8 mouse cellular contexts compared by ENCODE assay signal in genomic region chr7:55737125-55737912, GRCm38 (mm10). TPM values are rescaled to one million over a fixed set of nuclear protein-coding genes. Genes with fewer than 3 reads are reported as not detected.
DNase-seq lines count a peak whose midpoint lies in the region; ATAC-seq and TF ChIP-seq lines count a peak whose summit lies in the region.

No protein-coding gene starts in this region.

- no peaks in the 10 kb centered on the region for H3K9me3 ChIP-seq in lung, embryonic 15.5 days
- no peaks in the 10 kb centered on the region for H3K9me3 ChIP-seq in embryonic facial prominence, embryonic 13.5 days
- no peaks in the 10 kb centered on the region for H3K9me3 ChIP-seq in heart, embryonic 10.5 days

- 53% methylated on average over 4 of the region's 4 CpGs for WGBS in lung, embryonic 15.5 days
- WGBS in embryonic facial prominence, embryonic 13.5 days = 40% methylated on average over 4 of the region's 4 CpGs
- 54% methylated on average over 4 of the region's 4 CpGs for WGBS in kidney, adult 2 months
- WGBS in heart, embryonic 10.5 days = 51% methylated on average over 4 of the region's 4 CpGs

- H3K4me2 ChIP-seq in lung, embryonic 15.5 days = no peak overlapping the region
- H3K4me2 ChIP-seq in embryonic facial prominence, embryonic 13.5 days = no peak overlapping the region

- no peak for DNase-seq in lung, adult 18-20 months
- peak; percentile 75 for DNase-seq in adrenal gland, postnatal 14 days
- DNase-seq in kidney, adult 2 months = peak; percentile 17
- peak; percentile 59 to 61 for DNase-seq in left cerebral cortex, postnatal 36 days (ENCODE audit: low spot score in 2 of 2)
- peak; percentile 75 for DNase-seq in right cerebral cortex, postnatal 14 days
- DNase-seq in heart, embryonic 10.5 days (ENCODE audit: low spot score) = no peak

- peak; percentile 31; the same call in 1 of the 2 replicates for ATAC-seq in lung, embryonic 15.5 days (ENCODE audit: borderline replicate concordance, extremely low read depth, low FRiP score, low TSS enrichment)
- 0 out of 2 replicates have a peak, but pooled peaks have one; percentile 17 for ATAC-seq in embryonic facial prominence, embryonic 13.5 days (ENCODE audit: insufficient number of reproducible peaks, insufficient read depth, low FRiP score, low TSS enrichment, low read depth)

- no peak overlapping the region for H3K9ac ChIP-seq in lung, embryonic 15.5 days
- no peak overlapping the region for H3K9ac ChIP-seq in embryonic facial prominence, embryonic 13.5 days

- H3K27me3 ChIP-seq in lung, embryonic 15.5 days = no peaks in the 10 kb centered on the region
- H3K27me3 ChIP-seq in embryonic facial prominence, embryonic 13.5 days = no peaks in the 10 kb centered on the region
- no peaks in the 10 kb centered on the region for H3K27me3 ChIP-seq in kidney, adult 2 months (replicated peaks; ENCODE audit: control insufficient read depth, insufficient read depth, low read length)
- no peaks in the 10 kb centered on the region for H3K27me3 ChIP-seq in heart, embryonic 10.5 days (ENCODE audit: insufficient read depth, poor library complexity, severe bottlenecking)

- TF ChIP-seq CTCF in kidney, adult 2 months (conservative IDR thresholded peaks at IDR 0.05; ENCODE audit: insufficient read depth, insufficient read length, low read depth, low read length) = peak; percentile 50; the same call in 1 of the 2 replicates

- no peaks in the 10 kb centered on the region for H3K4me1 ChIP-seq in lung, embryonic 15.5 days
- no peaks in the 10 kb centered on the region for H3K4me1 ChIP-seq in embryonic facial prominence, embryonic 13.5 days
- no peaks in the 10 kb centered on the region for H3K4me1 ChIP-seq in kidney, adult 2 months (ENCODE audit: control insufficient read depth, insufficient read depth, low read length)
- no peaks in the 10 kb centered on the region for H3K4me1 ChIP-seq in heart, embryonic 10.5 days

- TF ChIP-seq POLR2A in kidney, adult 2 months (IDR thresholded peaks at IDR 0.05; ENCODE audit: low read depth, low read length) = no peak

- H3K4me3 ChIP-seq in lung, embryonic 15.5 days = no peak overlapping the region
- H3K4me3 ChIP-seq in embryonic facial prominence, embryonic 13.5 days = no peak overlapping the region
- H3K4me3 ChIP-seq in kidney, adult 2 months (ENCODE audit: insufficient read depth, low read depth, low read length) = no peak overlapping the region
- no peak overlapping the region for H3K4me3 ChIP-seq in heart, embryonic 10.5 days

- no peaks in the 10 kb centered on the region for H3K36me3 ChIP-seq in lung, embryonic 15.5 days
- no peaks in the 10 kb centered on the region for H3K36me3 ChIP-seq in embryonic facial prominence, embryonic 13.5 days
- no peaks in the 10 kb centered on the region for H3K36me3 ChIP-seq in kidney, adult 2 months (ENCODE audit: control insufficient read depth, insufficient read depth, low read length)
- H3K36me3 ChIP-seq in heart, embryonic 10.5 days = no peaks in the 10 kb centered on the region

- H3K27ac ChIP-seq in lung, embryonic 15.5 days = no peak overlapping the region
- no peak overlapping the region for H3K27ac ChIP-seq in embryonic facial prominence, embryonic 13.5 days
- no peak overlapping the region for H3K27ac ChIP-seq in kidney, adult 2 months (ENCODE audit: insufficient read depth, low read depth, low read length)
- H3K27ac ChIP-seq in heart, embryonic 10.5 days = no peak overlapping the region

- intact Hi-C loops in left cerebral cortex, postnatal 36 days (cut with DNase I) = loop anchor here (10.0 kb wide), 1 partner anchor 893 kb away; no protein-coding TSS in a partner anchor

RNA-seq across cellular contexts. Expression of gene Siglech, which starts 30.7 kb away (rescaled TPM):
- polyA plus RNA-seq in lung, embryonic 15.5 days (2015; fragmentation: Nextera tagmentation; extraction: Ambion mirVana) = 0.33 and 0.54 TPM in 2 replicates
- 0.22 and 4.1 TPM in 2 replicates for total RNA-seq in adrenal gland, postnatal 14 days (2021)
- 0.54 and 0.58 TPM in 2 replicates for polyA plus RNA-seq in embryonic facial prominence, embryonic 13.5 days (2015; fragmentation: Nextera tagmentation; extraction: Ambion mirVana)
- 1.2 and 5.0 TPM in 2 replicates for polyA plus RNA-seq in kidney, adult 2 months (2012; rRNA removed)
- total RNA-seq in left cerebral cortex, postnatal 36 days (2021) = 10 to 100 TPM; 13.1 to 13.2 TPM
- not detected in 2 replicates for polyA plus RNA-seq in heart, embryonic 10.5 days (2016; fragmentation: Nextera tagmentation; extraction: Ambion mirVana)

RNA-seq across cellular contexts. Expression of gene Tubgcp5, which starts 56.6 kb away (rescaled TPM):
- 26.7 and 31.5 TPM in 2 replicates for polyA plus RNA-seq in lung, embryonic 15.5 days (2015; fragmentation: Nextera tagmentation; extraction: Ambion mirVana)
- 19.0 and 21.3 TPM in 2 replicates for total RNA-seq in adrenal gland, postnatal 14 days (2021)
- 45.6 and 52.7 TPM in 2 replicates for polyA plus RNA-seq in embryonic facial prominence, embryonic 13.5 days (2015; fragmentation: Nextera tagmentation; extraction: Ambion mirVana)
- polyA plus RNA-seq in kidney, adult 2 months (2012; rRNA removed) = 2.3 and 3.4 TPM in 2 replicates
- 10 to 100 TPM; 30.9 to 35.5 TPM for total RNA-seq in left cerebral cortex, postnatal 36 days (2021)
- 24.9 and 26.7 TPM in 2 replicates for polyA plus RNA-seq in heart, embryonic 10.5 days (2016; fragmentation: Nextera tagmentation; extraction: Ambion mirVana)

Comparison
In these comparisons a context has a peak if more than half of its experiments do, and no peak if none do; other contexts are left out.
1. DNase-seq: peak in adrenal gland, postnatal 14 days (single experiment), kidney, adult 2 months (single experiment), left cerebral cortex, postnatal 36 days (2 of 2) and right cerebral cortex, postnatal 14 days (single experiment); none in lung, adult 18-20 months (0 of 2) and heart, embryonic 10.5 days (single experiment).